Mouse (Mus musculus): ENCODE data around the gene Caprin1.

DNA sequence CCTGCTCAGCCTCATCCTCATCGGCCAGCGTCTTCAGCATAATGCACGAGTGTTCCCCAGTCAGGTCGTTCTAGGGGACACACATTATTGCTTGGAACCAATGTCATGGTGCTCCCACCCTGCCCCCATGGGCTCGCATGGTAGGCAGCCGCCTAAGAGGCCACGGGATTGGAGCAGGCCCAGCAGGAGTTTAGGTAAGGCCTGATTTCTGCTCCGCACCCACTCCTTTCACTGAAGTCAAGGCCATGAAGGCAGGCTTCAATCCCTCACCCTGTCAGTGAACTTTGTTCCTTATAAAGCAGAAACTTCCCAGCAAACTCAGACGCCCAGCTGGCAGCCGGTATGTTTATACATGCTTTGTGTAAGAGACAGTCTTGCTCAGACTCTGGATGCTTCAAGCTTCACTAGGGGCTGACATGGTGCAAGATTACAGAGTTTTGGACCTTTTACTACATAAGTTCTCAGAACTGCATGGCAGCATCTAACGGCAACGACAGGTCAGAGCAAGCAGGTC, 69.4 kb downstream of the Caprin1 start:
- no peak for TF ChIP-seq CTCF (IDR thresholded peaks at IDR 0.05; ENCODE audit: low read depth, low read length)
- TF ChIP-seq TAL1 (conservative IDR thresholded peaks at IDR 0.05; ENCODE audit: low read depth, low read length), result no peak
- no peak for TF ChIP-seq POLR2AphosphoS5 (IDR thresholded peaks at IDR 0.05; ENCODE audit: insufficient replicate concordance, low read depth, low read length)
- no peak for TF ChIP-seq GATA1 (IDR thresholded peaks at IDR 0.05; ENCODE audit: borderline replicate concordance, low read length)
- TF ChIP-seq GATA2 (IDR thresholded peaks at IDR 0.05; ENCODE audit: borderline replicate concordance, low read depth, low read length), result no peak
